Mouse (Mus musculus) G1E-ER4 (cell line): ENCODE data around the gene Ccdc190. TPM values are rescaled to one million over a fixed set of nuclear protein-coding genes. Genes with fewer than 3 reads are reported as not detected.

Experiments
- GATA1 ChIP-seq: IDR thresholded peaks from one replicate; pipeline ENCODE4 v1.8.0; 2012; ENCODE audit warnings: low read length, inconsistent platforms
- polyA plus RNA-seq: library from polyadenylated mRNA; stranded (reverse); fragments of >175 nt; gene quantifications from 2 replicates; pipeline ENCODE4 v1.2.3, GENCODE M21; 2012

Ccdc190 gene
- not detected in 2 replicates for polyA plus RNA-seq

DNA sequence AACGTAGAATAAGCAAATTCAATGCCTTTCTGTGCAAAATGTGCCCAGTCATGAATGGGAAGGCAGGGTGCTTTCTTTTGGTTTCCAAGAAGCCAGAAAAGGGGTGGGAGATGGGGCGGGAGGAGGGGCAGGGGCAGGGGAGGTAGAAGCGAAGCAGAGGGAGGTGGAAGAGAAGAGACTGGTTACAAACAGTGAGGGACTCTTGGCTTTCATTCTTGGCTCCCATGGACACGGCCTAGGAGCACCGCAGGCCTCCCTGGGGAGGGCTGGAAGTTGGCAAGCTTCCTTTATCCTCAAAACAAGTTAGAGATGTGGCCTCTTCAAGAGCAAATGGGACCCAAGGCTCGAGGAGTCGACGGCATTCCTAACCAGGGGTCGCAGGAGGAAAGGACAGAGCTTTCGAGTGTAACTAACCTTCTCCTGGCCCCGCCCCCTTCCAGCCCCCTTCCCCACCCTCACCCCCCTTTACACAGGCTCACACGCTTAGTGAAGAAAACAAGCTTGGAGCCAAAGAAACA, at the start of gene Ccdc190:
Ccdc190 (plus strand) TSS at position 195 of the 518 bp plus-strand sequence.
- TF ChIP-seq GATA1: no peak

DNA sequence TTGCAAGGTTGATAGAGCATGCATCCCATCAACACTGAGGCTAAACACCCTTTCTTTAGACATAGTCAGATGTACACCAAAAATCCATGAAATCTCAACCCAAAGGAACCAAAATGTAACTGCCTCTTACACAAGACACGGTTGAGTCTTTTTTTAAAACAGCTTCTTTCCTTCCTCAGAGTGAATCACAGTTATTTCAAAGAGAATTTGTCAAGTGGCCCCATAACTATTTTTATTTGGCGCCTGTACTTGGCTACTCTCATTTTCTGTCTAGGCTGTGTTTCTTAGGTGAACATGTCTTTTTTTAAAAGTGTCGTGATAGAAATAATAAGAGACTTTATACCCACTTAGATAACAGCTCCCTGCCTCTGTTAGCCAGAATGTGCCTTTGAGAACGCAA, 49.4 kb upstream of the Ccdc190 start:
- no peak for TF ChIP-seq GATA1

DNA sequence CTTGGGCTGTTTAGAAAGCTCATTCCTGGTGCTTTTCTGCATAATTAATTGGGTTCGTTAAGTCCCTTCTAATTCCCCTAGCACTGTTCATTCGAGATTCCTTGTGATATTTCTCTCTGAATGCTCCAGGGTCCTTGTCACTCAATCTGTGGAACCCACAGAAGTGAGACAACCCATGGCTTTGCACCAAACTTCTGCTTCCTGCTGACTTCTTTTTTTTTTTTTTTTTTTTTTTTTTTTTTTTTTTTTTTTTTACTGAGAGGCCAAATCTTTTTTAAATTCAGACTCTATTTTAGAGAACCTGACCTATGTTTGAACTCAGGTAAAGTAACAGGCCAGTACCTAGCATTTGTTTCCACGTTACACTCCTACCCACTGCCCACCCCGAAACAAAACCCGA, 48.3 kb upstream of the Ccdc190 start:
- TF ChIP-seq GATA1: no peak

DNA sequence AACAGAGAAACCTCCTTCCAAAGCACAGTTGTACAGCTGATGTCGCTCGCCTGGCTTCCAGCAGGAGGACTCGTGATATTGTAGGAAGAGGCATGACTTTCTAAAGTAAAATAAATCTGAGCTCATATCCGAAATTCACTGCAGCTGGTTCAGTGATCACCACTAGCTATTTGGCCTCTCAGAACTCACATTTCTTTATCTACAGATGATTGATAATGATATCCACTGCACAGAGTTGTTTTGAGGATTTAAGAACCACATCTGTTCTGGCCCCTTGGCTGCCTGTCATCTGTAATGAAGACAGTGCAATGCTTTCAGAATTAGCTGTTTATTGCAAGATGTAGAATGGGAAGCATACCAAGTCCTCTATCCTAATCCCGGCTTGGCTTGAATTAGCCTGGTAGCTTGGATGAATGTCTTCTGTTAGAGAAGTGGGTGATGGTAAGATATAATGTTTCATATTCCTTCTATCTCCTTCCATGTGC, 45.3 kb upstream of the Ccdc190 start:
- no peak for TF ChIP-seq GATA1

DNA sequence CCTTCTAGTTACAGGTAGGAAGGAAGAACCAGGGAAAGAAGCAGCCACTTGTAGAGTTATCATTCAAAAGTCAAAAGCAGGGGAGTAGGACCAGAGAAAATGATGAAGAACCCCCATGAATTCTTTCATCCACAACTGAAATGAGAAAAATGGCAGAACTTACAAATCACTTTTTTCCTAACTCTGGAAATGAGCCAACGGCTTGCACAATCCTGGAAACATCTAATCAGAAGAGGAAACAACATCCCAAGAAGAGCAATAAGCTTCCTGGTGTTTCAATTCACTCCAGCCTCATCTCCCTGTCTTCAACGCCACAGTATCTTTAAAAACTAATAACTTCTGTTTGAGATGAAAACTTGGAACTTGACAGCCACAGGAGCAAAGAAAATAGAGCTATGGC, 39.2 kb upstream of the Ccdc190 start:
- TF ChIP-seq GATA1: no peak

DNA sequence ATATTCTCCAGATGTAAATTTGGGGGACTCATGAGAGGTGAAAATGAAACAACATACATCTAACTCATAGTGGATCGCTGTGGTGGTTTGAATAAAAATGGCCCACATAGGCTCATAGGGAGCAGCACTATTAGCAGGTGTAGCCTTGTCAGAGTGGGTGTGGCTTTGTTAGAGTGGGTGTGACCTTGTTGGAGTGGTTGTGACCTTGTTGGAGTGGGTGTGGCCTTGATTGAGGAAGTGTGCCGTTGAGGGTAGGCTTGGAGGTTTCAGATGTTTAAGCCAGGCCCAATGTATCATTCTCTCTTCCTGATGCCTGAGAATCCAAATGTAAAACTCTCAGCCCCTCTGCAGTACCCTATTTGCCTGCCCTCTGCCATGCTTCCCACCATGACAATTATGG, 34.5 kb upstream of the Ccdc190 start:
- no peak for TF ChIP-seq GATA1

DNA sequence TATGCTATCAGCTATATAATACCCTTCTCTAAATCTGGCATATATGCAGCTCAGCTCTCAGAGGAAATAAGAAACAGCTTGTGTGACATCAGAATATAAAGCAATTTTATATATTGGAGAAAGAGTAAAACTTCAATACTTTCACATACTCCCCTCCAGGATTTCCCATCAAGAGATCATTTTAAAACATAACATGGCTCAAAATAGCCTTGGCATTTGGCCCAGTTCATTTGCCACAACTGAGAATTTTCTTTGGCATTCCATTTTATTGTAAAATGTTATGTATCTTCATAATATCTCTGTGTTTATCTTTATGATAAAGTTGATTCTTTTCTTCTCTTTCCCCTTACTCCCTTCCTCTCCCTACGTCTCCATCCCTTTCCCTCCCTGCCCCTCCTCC, 32.8 kb upstream of the Ccdc190 start:
- TF ChIP-seq GATA1: no peak

DNA sequence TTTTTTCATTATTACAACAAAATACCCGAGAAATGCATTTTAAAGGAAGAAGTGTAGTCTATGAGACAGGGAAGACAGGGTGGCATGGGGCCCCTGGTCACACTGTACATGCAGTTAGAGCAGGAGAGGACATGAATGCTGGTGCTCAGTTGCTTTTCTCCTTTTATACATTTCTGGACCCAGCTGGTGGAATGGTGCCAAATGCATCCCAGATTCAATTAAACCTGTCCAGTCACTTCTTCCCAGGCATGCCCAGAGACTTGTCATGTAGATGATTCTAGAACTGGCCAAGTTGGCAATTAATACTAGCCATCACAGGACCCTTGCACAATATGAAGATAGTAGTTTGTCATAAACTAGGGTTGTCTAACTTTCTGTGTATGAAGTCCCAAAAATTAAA, 30.5 kb upstream of the Ccdc190 start:
- TF ChIP-seq GATA1: no peak

GRCm38 (mm10) chr1:169898607-169899006, 29.8 kb upstream of the Ccdc190 start:
- no peak for TF ChIP-seq GATA1

- no peak for TF ChIP-seq GATA1
Observed at GRCm38 (mm10) chr1:169900771-169901336, 27.6 kb upstream of the Ccdc190 start.

GRCm38 (mm10) chr1:169909163-169909562, 19.3 kb upstream of the Ccdc190 start:
- no peak for TF ChIP-seq GATA1

GRCm38 (mm10) chr1:169909659-169910058, 18.8 kb upstream of the Ccdc190 start:
- no peak for TF ChIP-seq GATA1

DNA sequence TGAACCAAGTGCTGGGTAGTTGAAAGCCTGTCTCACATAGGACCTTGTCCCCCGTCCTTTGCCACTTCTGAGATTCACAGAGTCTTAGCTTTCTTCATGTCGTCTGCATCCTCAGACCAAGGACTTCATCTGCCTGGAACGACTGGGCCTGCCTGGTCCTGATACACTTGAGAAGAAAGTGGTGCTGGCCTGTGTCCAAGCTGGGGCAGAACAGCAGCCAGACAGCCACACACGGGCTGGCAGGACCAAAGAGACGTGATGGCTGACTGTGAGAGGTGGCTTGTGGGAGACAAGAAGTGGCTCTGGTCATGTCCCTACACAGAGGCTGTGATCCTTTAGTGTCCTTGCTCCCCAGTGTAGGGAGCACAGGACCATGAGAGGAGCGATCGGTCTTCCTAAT, 17.7 kb upstream of the Ccdc190 start:
- no peak for TF ChIP-seq GATA1

- no peak for TF ChIP-seq GATA1
Observed at GRCm38 (mm10) chr1:169911526-169911925, 16.9 kb upstream of the Ccdc190 start.

GRCm38 (mm10) chr1:169916659-169917058, 11.8 kb upstream of the Ccdc190 start:
- no peak for TF ChIP-seq GATA1

DNA sequence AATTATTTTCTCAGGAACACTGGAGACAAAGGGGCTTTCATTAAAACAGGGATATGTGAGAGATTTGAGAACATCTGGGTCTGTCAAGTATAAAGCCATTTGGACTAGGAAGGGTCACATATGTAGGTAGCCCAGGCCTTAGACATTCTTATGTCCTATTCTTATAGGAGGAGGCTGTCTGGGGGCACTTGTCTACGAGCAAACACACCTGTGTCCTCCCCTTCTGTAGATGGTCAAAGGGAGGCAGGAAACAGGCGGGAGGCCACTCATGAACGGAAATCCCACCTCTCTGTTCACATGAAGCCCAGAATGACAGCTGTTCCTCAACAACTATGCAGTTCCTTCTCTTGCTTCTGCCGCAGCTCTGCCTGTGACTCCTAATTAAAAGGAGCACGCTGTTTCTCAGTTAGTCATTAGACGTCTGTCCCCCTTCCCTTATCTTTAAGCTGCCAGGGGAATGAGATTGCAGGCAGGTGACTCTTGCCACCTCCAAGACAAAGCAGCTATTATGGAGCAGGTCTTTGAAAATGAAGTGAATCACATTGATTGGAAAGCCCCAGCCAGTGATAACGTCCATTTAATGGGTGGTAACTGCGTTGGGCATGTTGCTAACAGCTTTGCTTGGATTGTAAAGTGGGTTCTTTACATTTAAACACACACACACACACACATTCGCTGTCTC, 11.2 kb upstream of the Ccdc190 start:
- TF ChIP-seq GATA1: no peak

- no peak for TF ChIP-seq GATA1
Observed at GRCm38 (mm10) chr1:169917998-169918397, 10.4 kb upstream of the Ccdc190 start.
